Mouse (Mus musculus) embryonic facial prominence, embryonic 13.5 days (tissue): ENCODE measurements around the gene Sh3glb2. TPM values are rescaled to one million over a fixed set of nuclear protein-coding genes. Genes with fewer than 3 reads are reported as not detected.

Source experiments
- microRNA-seq: library from miRNA; unstranded; fragments of <30 nt; microRNA quantifications from one replicate; pipeline ENCODE4, GENCODE M21; 2016
- polyA plus RNA-seq: library from polyadenylated mRNA; unstranded; fragments of >200 nt; fragmentation: Nextera tagmentation; extraction: Ambion mirVana; gene quantifications from 2 replicates; pipeline ENCODE4 v1.2.1, GENCODE M21; 2015

The Sh3glb2 gene
- polyA plus RNA-seq, 1 experiment from 2014 or later = 85.8 TPM

Small RNA genes lying within 50 kb of the gene (microRNA-seq; reads per million reads assigned to microRNA genes)
- not detected for gene Gm47292

Other genes starting within 250 kb of the Sh3glb2 start
- 12.7 and 13.5 TPM in 2 replicates for gene Zer1, start 234.8 kb downstream of the Sh3glb2 start, polyA plus RNA-seq
- gene Tbc1d13, start 225.6 kb downstream of the Sh3glb2 start, polyA plus RNA-seq = 11.1 and 13.7 TPM in 2 replicates
- gene Endog, start 187.8 kb downstream of the Sh3glb2 start, polyA plus RNA-seq = 12.4 and 15.2 TPM in 2 replicates
- gene Spout1, start 180.9 kb downstream of the Sh3glb2 start, polyA plus RNA-seq = 80.6 and 81.9 TPM in 2 replicates
- gene Kyat1, start 153.5 kb downstream of the Sh3glb2 start, polyA plus RNA-seq = 9.4 and 10.0 TPM in 2 replicates
- gene Lrrc8a, start 121.6 kb downstream of the Sh3glb2 start, polyA plus RNA-seq = 43.6 and 45.9 TPM in 2 replicates
- gene Gm28035, start 118.8 kb downstream of the Sh3glb2 start, polyA plus RNA-seq = 0.06 and 0.11 TPM in 2 replicates
- 3.7 and 4.7 TPM in 2 replicates for gene Phyhd1, start 93.1 kb downstream of the Sh3glb2 start, polyA plus RNA-seq
- gene Gm28038, start 78.3 kb downstream of the Sh3glb2 start, polyA plus RNA-seq = not detected in 2 replicates
- gene Dolk, start 73.0 kb downstream of the Sh3glb2 start, polyA plus RNA-seq = 29.0 and 30.5 TPM in 2 replicates
- gene Nup188, start 72.9 kb downstream of the Sh3glb2 start, polyA plus RNA-seq = 36.5 and 40.7 TPM in 2 replicates
- 23.9 and 27.7 TPM in 2 replicates for gene Miga2, start 4.9 kb upstream of the Sh3glb2 start, polyA plus RNA-seq
- 31.9 and 34.9 TPM in 2 replicates for gene Dolpp1, start 32.9 kb upstream of the Sh3glb2 start, polyA plus RNA-seq
- gene Crat, start 56.5 kb upstream of the Sh3glb2 start, polyA plus RNA-seq = 22.5 and 25.0 TPM in 2 replicates
- gene Ptpa, start 56.7 kb upstream of the Sh3glb2 start, polyA plus RNA-seq = 150 and 163 TPM in 2 replicates
- gene Ier5l, start 114.9 kb upstream of the Sh3glb2 start, polyA plus RNA-seq = 3.5 and 4.0 TPM in 2 replicates
- gene Cstad, start 235.7 kb upstream of the Sh3glb2 start, polyA plus RNA-seq = 1.9 and 2.0 TPM in 2 replicates